Mouse (Mus musculus) heart, postnatal 0 days (tissue): ENCODE results near the gene Defb36.

ENCODE experiments used
- CTCF ChIP-seq: IDR thresholded peaks from 2 replicates; pipeline ENCODE4 v1.5.1; 2016; ENCODE audit warnings: antibody characterized with exemption, control low read depth, low read depth
- EP300 ChIP-seq: IDR thresholded peaks from 2 replicates; pipeline ENCODE4 v1.6.1; 2016; ENCODE audit warnings: antibody characterized with exemption, low read depth

DNA sequence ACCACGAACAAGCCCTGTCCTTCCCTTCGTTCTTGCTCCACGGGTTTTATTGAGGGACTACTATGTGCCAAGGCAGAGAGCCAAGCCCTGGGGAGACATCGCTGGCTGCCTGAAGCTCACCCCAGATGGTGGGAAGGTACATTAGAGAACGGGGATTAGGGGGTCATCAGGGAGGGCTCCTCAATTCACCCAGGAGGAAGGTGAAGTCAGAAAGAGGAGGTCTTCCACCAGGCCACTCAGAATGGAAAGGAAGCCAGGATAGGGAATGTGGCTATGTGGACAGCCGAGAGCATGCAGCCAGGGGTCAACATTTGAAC is 32.8 kb downstream of the Defb36 start:
- no peak for TF ChIP-seq CTCF
- no peak; the same call in 1 of the 2 replicates for TF ChIP-seq EP300
